Mouse (Mus musculus) c-Kit-negative CD71-positive TER-119-positive erythroid progenitor cells, embryonic 14.5 days (primary cell): ENCODE results near the gene Stx11.
"Not testable (repeated sequence)": the region's sequence is repeated elsewhere in the genome, so short reads cannot be mapped to it uniquely, and the experiment has no call there.

ENCODE experiments used
- DNase-seq: peaks from one replicate; pipeline ENCODE4 v3.0.0-alpha.2; 2013; ENCODE audit warnings: low read depth, low spot score

Stx11 gene

DNA sequence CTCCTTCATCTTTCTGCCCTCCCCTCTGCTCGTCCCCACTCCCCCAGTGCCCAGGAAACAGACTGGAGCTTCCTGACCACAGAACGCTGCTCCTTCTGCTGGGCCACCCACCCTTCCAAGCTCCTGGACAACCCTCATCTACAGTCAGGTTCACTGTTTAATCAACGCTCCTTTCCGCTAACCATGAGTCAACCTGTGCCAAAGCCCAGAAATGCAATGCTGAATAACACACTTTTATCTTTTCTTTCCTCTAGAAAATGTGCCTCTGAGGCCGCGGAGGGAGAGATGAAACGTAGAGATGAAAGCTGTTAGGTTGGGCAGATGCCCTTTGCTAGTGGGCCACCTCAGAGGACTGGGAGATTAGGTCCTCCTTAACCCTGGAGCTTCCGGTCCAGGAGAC lies 2.6 kb downstream of the Stx11 start:
- DNase-seq: no peak

DNA sequence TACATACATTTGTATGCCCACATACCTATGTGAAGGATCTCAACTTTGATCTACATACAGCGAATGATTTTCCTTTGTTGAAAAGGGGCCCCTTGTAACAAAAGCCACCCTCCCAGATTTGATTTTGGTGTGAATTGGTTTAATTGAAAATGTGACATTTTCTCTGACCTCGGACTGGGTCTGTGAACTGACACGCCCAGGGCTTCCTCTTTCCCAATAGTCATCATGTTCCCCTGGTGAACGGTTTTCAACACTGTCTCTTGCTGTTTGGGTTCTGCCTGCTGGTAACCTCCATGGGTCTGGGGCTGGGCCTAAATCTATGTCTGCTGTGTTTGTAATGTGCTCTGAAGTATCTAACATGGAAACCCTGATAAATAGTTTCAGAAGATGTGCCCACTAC lies 6.8 kb downstream of the Stx11 start:
- no peak for DNase-seq

DNA sequence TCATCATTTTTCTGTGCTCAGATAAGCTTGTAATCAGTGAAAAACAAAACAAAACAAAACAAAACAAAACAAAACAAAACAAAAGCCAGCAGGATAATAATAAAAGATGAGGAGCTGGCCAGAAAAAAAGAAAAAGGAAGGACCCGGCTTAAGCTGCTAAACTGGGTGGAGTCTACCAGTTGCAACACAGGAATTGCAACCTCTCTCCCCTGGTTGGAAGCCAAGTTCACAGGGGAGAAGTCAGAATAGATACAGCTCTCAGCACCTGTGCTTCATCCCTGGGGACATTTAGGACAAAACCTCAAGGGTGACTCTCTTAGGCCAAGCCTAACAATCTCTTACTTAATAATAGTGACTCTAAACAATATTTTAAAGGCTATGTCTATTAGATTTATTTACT lies 8.3 kb downstream of the Stx11 start:
- DNase-seq: no peak

DNA sequence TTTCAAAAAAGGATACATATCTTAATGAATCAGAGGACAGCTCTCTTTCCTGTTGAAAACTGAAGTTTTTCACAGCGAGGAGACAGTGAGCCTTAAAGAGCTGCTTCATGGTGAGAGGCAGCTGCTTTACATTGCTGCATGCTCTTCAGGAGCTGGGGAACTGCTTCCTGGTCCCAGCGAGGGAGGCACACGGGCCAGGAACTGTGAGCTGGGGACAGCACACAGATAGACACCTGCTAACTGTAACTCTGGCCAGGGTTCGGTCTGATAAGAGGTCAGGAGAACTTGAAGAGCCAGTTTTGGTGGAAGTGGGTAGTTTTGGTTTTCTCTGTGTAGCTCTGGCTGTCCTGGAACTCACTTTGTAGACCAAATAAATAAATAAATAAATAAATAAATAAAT lies 12.7 kb downstream of the Stx11 start:
- DNase-seq: not testable (repeated sequence)

DNA sequence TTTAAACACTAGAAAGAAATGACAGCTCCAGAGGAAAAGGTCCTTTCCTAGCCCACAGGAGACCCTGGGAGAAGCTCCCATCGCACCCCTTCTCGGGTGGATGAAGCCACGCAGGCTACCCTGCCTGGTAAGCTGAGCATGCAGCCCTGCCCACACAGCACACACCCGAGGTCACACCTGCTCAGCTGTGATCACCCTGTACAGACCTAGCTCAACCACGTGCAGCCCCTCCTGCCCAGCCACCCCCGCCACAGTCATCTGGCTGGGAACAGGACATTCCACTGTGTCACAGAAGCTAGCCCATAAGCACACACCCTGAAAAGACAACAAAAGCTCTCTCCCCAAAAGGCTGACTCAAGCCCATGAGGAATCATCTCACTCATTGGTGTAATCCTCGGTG lies 14.8 kb downstream of the Stx11 start:
- no peak for DNase-seq

DNA sequence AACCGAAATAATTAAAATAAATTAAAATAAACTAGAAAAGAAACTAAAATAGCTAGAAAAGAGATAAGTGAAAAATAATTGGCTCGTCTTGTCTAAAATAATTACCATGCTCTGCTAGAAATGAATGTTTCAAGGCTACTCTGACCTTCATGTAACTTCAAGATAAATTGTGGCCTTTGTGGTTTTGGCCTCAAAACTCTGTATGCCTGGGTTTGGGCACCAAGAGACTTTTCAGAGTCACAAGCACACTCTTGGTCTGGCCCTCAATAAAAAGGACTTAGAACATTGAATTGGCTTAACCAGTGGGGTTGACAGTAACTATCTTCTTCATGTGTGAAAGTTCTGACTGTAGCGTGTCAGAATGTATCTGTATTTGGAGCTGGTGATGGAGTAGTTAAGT lies 16.5 kb downstream of the Stx11 start:
- no peak for DNase-seq

DNA sequence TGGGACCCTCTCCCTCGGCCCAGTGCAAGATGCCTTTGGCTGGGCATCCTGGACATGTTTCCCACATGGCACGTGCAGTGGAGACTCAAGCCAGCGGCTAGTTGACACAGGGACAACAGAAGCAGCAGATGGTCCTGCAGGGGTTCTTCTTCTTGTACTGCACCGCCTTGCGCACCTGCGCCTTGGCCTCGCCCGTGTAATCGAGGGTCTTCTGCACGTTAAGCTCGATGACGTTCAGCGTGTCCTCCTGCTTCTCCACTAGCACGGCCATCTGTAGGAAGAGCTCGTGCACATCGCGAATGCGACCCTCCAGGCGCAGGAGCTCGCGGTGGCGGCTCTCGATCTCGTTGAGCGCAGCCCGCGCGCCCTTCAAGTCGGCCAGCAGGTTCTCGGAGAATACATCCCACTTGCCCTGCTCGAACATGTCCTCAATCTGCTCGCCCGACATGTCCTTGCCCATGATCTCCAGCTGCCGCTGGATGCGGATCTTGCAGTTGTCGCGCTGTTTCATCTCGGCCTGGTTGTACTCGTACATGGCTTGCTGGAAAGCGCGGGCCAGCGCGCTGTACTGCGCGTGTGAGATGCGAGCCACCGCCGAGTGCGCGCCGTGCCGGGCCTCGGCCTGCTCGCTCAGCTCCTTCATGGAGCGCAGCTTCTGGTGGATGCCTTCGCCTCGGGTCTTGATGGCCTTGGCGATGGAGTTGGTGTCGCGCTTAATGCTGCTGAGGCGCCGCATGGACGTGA lies 22.9 kb downstream of the Stx11 start:
- DNase-seq: no peak

DNA sequence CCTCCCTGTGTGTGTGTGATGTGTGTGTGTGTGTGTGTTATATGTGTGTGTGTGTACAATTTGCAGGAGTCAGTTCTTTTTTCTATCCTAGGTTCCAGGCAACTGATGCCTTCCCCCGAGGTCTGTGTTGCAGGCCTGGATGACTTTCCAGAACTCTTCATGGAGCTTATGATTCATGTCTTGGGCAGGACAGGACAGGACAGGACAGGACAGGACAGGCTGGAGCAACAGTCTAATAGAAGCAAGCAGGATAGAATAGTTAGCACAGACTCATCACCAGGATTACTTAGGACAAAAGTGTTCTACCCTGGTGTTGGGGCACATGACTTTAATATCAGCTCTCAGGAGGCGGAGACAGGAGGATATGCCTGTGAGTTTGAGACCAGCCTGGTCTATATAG lies 25.3 kb downstream of the Stx11 start:
- no peak for DNase-seq

DNA sequence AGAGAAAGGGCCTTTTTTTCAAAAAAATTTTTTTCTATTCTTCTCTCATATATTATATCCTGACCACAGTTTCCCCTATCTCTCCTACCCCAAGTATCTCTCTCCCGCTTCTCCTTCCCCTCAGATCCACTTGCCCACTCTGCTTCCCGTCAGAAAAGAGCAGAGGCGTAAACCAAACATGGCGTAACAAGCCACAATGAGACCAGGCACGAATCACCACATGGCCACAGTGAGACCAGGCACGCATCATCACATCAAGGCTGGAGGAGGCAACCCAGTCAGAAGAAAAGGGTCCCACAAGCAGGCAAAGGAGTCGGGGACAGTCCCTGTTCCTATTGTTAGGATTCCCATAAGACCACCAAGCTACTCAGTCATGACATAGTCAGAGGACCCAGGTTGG lies 28.0 kb downstream of the Stx11 start:
- no peak for DNase-seq

DNA sequence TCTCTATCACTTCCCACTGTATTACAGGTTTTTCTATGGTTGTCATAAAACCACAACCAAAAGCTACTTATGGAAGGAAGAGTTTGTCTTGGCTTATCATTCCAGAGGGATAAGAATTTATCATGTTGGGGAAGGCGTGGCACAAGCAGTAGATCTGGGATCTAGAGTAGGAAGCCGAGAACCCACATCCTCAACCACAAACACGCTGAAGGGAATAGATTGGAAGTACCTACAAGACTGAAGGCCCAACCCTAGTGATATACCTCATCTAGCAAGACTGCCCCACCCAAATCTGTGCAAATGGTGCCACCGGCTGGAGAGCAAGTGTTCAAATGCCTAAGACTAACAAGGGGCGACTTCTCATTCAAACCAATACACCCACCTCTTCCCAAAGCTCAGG lies 28.5 kb downstream of the Stx11 start:
- DNase-seq: no peak

DNA sequence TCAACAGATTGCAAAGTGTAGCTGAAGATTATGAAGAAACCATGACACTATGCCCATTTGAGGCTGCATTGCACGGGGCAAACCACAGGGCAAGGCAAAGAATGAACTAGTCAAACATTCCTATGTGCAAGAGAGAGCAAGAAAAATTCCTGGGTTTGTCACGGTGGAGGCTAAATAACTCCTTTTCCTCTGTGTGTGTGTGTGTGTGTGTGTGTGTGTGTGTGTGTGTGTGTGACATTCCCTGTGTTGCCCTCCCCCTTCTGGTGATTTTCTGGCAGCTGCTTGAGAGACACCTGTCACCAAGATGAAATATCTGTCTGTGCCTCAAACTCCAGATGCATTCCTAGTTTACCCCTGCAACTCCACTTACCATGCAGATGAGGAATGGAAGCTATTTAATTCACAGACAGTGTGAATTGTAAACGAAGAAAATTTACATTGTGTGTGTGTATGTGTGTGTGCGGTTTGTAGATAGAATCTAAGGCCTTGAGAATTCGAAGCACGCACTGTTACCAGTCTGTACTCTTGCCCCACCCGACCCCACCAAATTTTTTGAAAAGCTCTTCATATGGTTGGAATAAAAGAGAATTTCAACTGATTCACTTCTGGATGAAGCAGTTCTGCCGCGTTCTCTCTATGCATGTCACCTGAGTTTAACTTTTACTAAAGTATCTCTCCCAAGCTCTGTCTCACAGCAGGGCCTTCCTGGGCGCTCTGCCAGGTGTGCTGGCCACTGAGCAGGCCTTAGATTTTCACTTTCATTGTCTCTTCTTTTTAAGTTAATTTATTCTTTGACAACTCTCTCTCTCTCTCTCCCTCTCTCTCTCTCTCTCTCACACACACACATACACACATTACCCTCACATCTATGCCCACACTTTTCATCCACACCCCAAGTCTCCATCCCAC lies 32.4 kb downstream of the Stx11 start:
- DNase-seq: no peak

DNA sequence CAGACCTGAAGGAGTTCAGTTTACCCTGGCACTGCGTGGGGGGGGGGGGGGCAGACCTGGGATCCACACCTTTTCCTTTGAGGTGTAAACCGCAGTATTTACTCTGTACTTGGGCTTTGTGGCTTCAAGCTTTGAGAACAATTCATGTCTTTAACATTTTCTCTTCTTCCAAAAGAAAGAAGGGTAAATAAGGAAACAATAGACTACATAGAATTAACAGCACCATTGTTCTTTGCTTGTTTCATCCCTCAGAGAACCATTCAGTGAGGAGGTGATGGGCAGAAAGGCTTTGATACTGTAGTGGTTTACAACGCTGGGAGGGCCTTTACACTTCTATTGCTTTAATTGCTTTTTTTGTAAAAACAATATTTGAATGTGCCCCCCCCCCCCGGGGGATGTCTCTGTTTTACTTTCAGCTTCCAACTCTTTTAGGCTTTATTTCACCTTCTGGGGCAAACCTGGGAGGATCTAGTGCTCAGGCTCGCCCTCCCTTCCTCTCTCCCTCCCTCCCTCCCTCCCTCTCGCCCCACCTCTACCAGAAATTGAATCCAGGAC lies 33.7 kb downstream of the Stx11 start:
- DNase-seq: no peak

DNA sequence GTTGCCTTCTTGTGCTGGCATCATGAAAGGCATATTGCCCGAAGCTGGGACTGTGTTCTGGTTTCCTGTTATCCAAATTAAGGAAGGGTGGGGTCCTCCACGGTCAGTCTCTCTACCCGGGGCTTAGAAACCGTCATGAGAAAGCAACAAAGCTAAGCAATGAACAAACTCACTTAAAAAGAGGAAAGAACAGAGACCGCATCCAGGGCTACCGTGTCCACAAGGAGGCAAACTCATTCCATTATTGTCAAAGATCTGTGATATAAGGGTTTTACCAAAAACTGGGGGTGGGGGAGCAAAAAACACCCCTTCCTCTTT lies 34.3 kb downstream of the Stx11 start:
- DNase-seq: no peak

DNA sequence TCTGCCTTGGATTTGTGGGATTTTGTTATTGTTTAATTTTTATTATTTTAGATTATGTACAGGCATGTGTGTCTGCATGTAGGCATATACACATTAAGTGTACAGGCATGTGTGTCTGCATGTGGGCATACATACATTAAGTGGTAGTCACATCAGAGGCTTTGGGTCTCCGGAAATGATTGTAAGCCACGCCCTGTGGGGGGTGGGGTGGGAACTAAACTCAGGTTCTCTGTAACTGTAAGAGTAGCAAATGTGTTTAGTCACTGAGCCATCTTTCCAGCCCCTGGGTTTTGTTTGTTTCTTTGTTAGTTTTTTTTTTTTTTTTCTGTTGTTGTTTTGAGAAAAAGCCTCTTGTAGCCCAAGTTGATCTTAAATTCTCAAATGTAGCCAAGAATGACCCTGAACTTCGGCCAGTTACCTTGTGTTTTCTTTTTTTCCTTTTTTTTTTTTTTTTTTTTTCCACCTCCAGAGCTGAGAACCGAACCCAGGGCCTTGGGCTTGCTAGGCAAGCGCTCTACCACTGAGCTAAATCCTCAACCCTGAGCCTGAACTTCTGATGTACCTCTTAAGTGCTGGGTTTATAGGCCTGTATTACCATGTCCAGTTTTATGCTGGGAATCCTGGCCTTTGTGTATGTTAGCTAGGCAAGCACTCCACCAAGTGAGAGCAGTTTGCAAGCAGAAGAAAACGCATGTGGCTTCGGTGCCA lies 34.8 kb downstream of the Stx11 start:
- no peak for DNase-seq

DNA sequence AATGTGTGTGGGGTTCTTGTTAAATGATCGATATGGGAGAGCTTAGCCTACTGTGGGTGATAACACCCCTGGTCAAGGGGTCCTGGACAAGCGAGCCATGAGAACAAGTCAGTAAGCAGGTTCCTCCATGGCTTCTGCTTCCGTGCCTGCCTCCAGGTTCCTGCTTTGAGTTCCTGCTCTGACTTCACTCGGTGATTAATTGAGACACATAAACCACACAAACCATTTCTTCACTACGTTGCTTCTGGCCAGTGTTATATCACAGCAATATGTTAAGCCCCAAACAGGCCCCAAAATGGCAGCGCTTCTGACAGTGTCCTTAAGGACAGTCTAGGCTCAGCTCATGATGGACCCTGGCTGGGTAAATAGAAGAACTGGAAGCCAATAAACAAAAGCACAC lies 35.9 kb downstream of the Stx11 start:
- DNase-seq: no peak

DNA sequence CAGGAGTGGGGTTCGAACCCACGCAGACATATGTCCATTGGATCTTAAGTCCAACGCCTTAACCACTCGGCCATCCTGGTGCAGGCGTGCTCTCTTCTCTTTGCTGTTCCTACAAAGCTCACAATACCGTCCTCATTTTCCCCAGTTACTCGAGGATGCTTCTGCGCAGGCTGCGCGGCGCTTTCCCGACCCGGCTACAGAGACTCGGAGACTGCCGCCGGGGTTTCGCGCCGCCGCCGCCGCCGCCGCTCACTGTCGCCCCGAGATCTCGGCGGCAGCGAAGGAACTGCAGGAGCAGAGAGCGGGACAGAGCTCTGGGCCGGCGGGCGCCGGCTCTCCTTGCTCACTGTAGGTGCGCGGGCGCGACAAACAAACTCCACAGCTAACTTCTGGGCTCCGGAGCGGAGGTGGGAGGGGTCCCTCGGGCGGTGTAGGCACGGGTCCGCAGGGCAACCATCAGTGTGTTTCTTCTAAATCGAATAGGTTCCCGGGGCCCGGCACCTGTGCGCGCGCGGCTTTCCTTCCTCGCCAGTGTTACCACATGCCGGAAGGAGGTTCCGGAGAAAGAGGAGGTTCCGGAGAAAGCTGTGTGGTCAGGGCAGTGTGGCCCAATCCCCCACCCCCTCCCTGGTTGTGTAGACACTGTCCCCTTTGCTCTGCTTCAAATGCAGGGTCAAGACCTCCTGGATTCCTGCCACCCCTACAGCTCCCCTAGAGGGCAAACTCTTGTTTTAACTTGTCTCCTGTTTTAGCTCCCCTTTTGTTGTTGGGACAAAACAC lies 41.3 kb downstream of the Stx11 start:
- peak; percentile 87 for DNase-seq

DNA sequence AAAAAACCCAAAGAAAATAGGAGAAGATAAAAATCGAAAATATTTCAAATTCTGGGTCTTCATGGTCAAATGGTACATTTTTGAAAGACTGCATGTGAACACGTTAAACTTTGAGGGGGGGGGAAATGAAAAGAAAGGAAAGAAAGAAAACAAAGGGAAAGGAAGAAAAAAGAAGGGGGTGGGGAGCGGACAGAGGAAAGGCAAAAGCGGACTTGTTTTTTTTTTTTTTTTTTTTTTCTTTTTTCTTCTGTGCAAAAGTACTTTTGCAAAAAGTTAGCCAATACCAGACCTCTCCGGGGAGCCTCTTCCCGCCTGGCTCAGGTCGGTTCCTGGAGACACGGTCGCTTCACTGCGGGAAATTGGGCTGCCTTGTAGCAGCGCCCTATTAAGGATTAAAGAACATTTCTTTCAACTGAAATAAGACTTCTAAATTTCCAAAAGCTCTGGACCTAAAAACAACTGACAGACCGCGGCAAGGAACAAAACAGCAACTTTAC lies 42.0 kb downstream of the Stx11 start:
- no peak for DNase-seq

DNA sequence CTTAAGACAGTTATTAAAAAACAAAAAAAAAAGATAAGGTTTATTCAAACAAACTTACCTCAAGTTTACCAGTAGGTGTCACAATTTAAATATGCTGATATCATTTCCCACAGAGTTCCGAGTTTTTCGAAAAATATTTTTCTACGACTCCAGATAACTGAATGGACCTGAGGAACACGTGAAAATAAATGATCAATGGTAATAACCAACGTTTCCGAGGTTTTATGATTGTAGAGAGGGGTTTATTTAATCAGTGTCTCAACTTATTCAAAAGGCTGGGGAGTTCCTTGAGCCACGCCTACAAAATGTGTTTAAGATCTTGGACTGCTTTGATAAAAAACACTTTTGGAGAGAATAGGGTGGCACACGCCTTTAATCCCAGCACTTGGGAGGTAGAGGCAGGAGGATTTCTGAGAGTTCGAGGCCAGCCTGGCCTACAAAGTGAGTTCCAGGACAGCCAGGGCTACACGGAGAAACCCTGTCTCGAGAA lies 42.5 kb downstream of the Stx11 start:
- DNase-seq: peak; percentile 26

DNA sequence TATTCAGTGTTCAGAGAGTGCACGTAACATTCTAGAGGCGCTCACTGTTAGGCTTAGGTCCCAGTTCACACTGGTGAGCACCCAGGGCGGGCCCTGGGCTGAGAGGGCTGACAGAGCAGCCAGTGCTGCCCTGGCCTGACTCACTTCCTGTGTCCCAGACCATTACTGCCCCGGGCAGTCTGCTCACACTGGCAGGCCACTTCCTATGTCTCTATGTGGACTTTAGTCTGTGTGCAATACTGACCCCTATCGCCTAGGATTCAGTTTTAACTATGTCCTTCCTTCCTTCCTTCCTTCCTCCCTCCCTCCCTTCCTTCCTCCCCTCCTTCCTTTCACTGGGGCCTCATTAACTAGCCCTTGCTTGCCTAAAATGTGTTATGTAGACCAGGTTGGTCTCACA lies 44.8 kb downstream of the Stx11 start:
- no peak for DNase-seq

DNA sequence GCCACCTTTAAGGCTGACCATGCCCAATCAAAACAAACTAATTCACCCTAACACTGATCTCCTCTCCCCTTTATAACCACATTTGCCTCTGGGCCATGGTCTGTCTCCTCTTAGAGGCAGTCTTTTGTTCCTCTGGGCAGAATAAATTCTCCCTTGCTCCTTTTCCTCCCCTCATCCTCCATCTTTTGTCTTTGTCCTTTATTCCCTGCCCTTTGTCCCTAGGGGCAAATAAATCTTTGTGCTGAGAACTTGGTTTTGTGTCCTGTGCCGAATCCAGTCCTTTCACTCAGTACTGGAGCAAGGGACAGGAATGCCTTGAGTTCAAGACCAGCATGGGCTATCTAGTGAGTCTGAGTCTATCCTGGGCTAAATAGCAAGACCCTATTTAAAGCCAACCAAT lies 46.5 kb downstream of the Stx11 start:
- no peak for DNase-seq

DNA sequence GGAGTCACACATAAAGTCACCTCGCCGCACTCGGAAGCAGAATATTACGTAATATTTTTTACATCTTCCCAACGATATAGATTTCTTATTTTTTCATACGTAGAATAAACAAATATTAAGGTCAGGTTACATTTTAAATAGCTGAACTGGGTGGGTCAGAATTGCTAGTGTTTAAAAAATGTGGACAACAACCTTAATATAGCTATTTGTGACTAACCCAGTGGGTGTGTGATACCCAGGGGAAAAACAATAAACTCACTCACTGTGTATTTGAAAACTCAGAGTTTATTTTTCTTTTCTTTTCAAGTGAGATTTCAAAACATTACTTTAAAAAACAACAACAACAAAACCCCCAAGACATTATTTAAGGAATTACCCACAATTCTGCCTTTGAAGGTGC lies 47.7 kb downstream of the Stx11 start:
- no peak for DNase-seq
